Mouse (Mus musculus): ENCODE measurements around the gene Lta. TPM values are rescaled to one million over a fixed set of nuclear protein-coding genes. Genes with fewer than 3 reads are reported as not detected.

The Lta gene
- polyA plus RNA-seq, 1 experiment from 2014 or later, result 0.85 TPM

- ATAC-seq (replicated peaks; ENCODE audit: low FRiP score, low TSS enrichment, low read depth) (peak; percentile 40), DNase-seq (ENCODE audit: low spot score) (peak; percentile 74)
- Histone ChIP-seq H3K9ac (ENCODE audit: low read length) (no peak overlapping the region), H3K4me2 (ENCODE audit: low read length) (peak overlapping the region; percentile 62), H3K36me3 (ENCODE audit: control insufficient read depth, insufficient read depth, low read length) (no peaks in the 10 kb centered on the region), H3K4me3 (ENCODE audit: low read depth, low read length) (peak overlapping the region; percentile 41; the same call in 1 of the 2 replicates), H3K9me3 (ENCODE audit: control insufficient read depth, low read length) (no peaks in the 10 kb centered on the region), H3K27ac (ENCODE audit: low read depth) (peak overlapping the region; percentile 78), H3K4me1 (replicated peaks; ENCODE audit: control insufficient read depth, insufficient read depth, low read length) (peaks cover 5% of the 10 kb centered on the region), H3K27me3 (replicated peaks; ENCODE audit: control insufficient read depth, insufficient read depth, low read length) (no peaks in the 10 kb centered on the region)
- 0% methylated on average over 4 of the region's 4 CpGs for WGBS
Measured at GRCm38 (mm10) chr17:35186681-35187080, 18.5 kb downstream of the Lta start.

- ATAC-seq (replicated peaks; ENCODE audit: low FRiP score, low TSS enrichment, low read depth) (peak; percentile 49; the same call in 1 of the 2 replicates), DNase-seq (ENCODE audit: low spot score) (peak; percentile 84)
- peaks cover 5% of the 10 kb centered on the region for H3K4me1 ChIP-seq (replicated peaks; ENCODE audit: control insufficient read depth, insufficient read depth, low read length)
- WGBS, result 4% methylated on average over 18 of the region's 18 CpGs
- peak overlapping the region; percentile 53 for H3K9ac ChIP-seq (ENCODE audit: low read length)
- peak overlapping the region; percentile 41 for H3K4me3 ChIP-seq (ENCODE audit: low read depth, low read length)
- no peaks in the 10 kb centered on the region for H3K27me3 ChIP-seq (replicated peaks; ENCODE audit: control insufficient read depth, insufficient read depth, low read length)
- H3K9me3 ChIP-seq (ENCODE audit: control insufficient read depth, low read length), result no peaks in the 10 kb centered on the region
- no peaks in the 10 kb centered on the region for H3K36me3 ChIP-seq (ENCODE audit: control insufficient read depth, insufficient read depth, low read length)
- peak overlapping the region; percentile 78 for H3K27ac ChIP-seq (ENCODE audit: low read depth)
- H3K4me2 ChIP-seq (ENCODE audit: low read length), result peak overlapping the region; percentile 62
Measured at GRCm38 (mm10) chr17:35185639-35186611, 19.2 kb downstream of the Lta start.

DNA sequence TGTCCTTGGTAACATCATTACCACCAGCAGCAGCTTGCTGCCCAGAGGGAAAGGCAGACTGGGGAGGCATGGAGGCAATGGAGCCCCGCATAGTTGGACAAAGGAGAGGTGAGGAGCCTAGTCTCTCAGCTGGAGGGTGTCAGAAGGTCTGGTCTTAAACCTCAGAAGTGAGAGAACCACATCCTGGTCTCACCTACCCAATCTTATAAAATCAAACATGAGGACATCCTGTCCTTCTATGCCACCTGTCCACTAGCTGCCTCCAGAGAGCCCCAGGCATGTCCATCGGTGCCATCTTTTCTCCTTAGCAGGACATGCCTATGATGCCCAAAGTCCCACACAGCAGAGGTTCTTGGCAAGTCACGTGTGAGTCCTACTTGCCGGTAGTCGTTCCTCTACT is 25.1 kb downstream of the Lta start:
- ATAC-seq (replicated peaks; ENCODE audit: low FRiP score, low TSS enrichment, low read depth), result no peak

DNA sequence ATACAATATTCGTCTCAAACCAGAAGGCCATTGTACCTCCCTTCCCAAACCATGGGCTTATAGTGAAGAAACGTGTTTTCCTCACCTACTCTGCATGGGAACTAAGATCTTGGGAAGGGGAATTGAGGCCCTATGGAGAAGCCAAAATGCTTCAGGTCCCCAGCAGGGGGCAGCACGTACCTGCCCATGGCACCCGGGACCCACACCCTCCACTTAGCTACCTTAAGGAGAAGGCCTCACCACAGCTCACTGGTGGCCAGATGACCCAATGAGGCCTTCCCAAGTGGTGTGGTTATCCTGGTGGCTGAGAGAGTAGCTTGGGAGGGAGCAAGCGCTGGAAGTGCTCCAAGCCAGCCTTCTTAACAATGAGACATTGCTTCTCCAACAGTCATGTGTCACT is 26.6 kb downstream of the Lta start:
- Histone ChIP-seq H3K4me2 (ENCODE audit: low read length) (no peak overlapping the region), H3K9ac (ENCODE audit: low read length) (no peak overlapping the region), H3K27me3 (replicated peaks; ENCODE audit: control insufficient read depth, insufficient read depth, low read length) (no peaks in the 10 kb centered on the region), H3K27ac (ENCODE audit: low read depth) (no peak overlapping the region), H3K4me3 (ENCODE audit: low read depth, low read length) (no peak overlapping the region), H3K4me1 (replicated peaks; ENCODE audit: control insufficient read depth, insufficient read depth, low read length) (no peaks in the 10 kb centered on the region), H3K9me3 (ENCODE audit: control insufficient read depth, low read length) (no peaks in the 10 kb centered on the region), H3K36me3 (ENCODE audit: control insufficient read depth, insufficient read depth, low read length) (no peaks in the 10 kb centered on the region)
- 13% methylated on average over 5 of the region's 5 CpGs for WGBS
- ATAC-seq (replicated peaks; ENCODE audit: low FRiP score, low TSS enrichment, low read depth) (peak; percentile 75), DNase-seq (ENCODE audit: low spot score) (peak; percentile 88)

More for the DNA sequence above, 25.1 kb downstream of the Lta start:
- 92% methylated on average over 5 of the region's 5 CpGs for WGBS
- Histone ChIP-seq H3K36me3 (ENCODE audit: control insufficient read depth, insufficient read depth, low read length) (no peaks in the 10 kb centered on the region), H3K4me3 (ENCODE audit: low read depth, low read length) (no peak overlapping the region), H3K27me3 (replicated peaks; ENCODE audit: control insufficient read depth, insufficient read depth, low read length) (no peaks in the 10 kb centered on the region), H3K27ac (ENCODE audit: low read depth) (no peak overlapping the region), H3K9me3 (ENCODE audit: control insufficient read depth, low read length) (no peaks in the 10 kb centered on the region), H3K4me1 (replicated peaks; ENCODE audit: control insufficient read depth, insufficient read depth, low read length) (no peaks in the 10 kb centered on the region), H3K9ac (ENCODE audit: low read length) (no peak overlapping the region), H3K4me2 (ENCODE audit: low read length) (no peak overlapping the region)
- DNase-seq (ENCODE audit: low spot score), result no peak

- Histone ChIP-seq H3K4me3 (ENCODE audit: low read depth, low read length) (no peak within 1 kb of the TSS), H3K4me2 (ENCODE audit: low read length) (no peak within 1 kb of the TSS), H3K9me3 (ENCODE audit: control insufficient read depth, low read length) (no peaks in the 10 kb centered on the region), H3K27me3 (replicated peaks; ENCODE audit: control insufficient read depth, insufficient read depth, low read length) (no peaks in the 10 kb centered on the region), H3K36me3 (ENCODE audit: control insufficient read depth, insufficient read depth, low read length) (no peaks in the 10 kb centered on the region), H3K9ac (ENCODE audit: low read length) (no peak within 1 kb of the TSS), H3K27ac (ENCODE audit: low read depth) (no peak within 1 kb of the TSS), H3K4me1 (replicated peaks; ENCODE audit: control insufficient read depth, insufficient read depth, low read length) (no peaks in the 10 kb centered on the region)
- 57% methylated on average over 2 of the region's 2 CpGs for WGBS
- DNase-seq (ENCODE audit: low spot score) (no peak), ATAC-seq (replicated peaks; ENCODE audit: low FRiP score, low TSS enrichment, low read depth) (no peak)
Measured at GRCm38 (mm10) chr17:35175968-35176367, 29.2 kb downstream of the Lta start, which contains the start of gene Aif1. Aif1 (minus strand) TSS chr17:35176068.

- no peaks in the 10 kb centered on the region for H3K27me3 ChIP-seq (replicated peaks; ENCODE audit: control insufficient read depth, insufficient read depth, low read length)
- no peak overlapping the region for H3K9ac ChIP-seq (ENCODE audit: low read length)
- H3K4me1 ChIP-seq (replicated peaks; ENCODE audit: control insufficient read depth, insufficient read depth, low read length), result no peaks in the 10 kb centered on the region
- H3K4me3 ChIP-seq (ENCODE audit: low read depth, low read length), result no peak overlapping the region
- no peak overlapping the region for H3K27ac ChIP-seq (ENCODE audit: low read depth)
- H3K9me3 ChIP-seq (ENCODE audit: control insufficient read depth, low read length), result no peaks in the 10 kb centered on the region
- WGBS, result 89% methylated on average over 6 of the region's 6 CpGs
- H3K4me2 ChIP-seq (ENCODE audit: low read length), result no peak overlapping the region
- DNase-seq (ENCODE audit: low spot score) (no peak), ATAC-seq (replicated peaks; ENCODE audit: low FRiP score, low TSS enrichment, low read depth) (no peak)
- no peaks in the 10 kb centered on the region for H3K36me3 ChIP-seq (ENCODE audit: control insufficient read depth, insufficient read depth, low read length)
Measured at GRCm38 (mm10) chr17:35175382-35175781, 29.8 kb downstream of the Lta start.

DNA sequence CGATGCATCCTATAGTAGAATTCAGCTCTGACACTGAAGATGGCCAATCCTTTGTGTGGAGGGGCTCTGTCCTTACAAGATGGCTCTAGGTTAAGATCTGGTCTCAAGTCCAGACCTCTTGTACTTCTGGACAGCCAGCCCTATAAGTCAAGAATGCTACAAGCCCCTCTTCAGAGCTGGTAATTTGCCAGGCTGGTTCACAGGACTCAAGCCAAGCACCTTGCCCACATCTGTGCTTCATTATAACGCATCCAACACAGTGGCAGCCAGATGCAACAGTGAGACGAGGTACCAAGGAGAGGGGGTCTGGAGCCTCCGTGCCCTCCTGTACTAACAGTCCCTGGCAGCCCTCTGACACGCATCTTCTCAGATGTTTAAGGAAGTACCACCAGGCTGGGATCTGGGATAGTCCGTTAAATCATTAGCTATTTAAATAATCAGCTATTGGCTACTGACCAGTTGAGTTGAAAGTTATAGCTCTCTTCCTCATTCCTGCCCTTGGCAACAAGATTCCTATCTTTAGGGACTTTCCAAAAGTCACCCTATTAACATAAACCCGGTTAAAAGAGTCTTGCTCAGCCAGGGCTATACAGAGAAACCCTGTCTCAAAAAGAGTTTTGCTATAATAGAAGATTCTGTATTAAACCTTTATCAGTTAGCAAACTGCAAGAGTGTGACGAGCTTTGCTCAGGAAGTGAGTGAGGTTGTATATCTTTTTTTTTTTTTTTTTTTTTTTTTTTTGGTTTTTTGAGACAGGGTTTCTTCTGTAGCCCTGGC is 30.8 kb downstream of the Lta start:
- no peak overlapping the region for H3K27ac ChIP-seq (ENCODE audit: low read depth)
- no peaks in the 10 kb centered on the region for H3K4me1 ChIP-seq (replicated peaks; ENCODE audit: control insufficient read depth, insufficient read depth, low read length)
- ATAC-seq (replicated peaks; ENCODE audit: low FRiP score, low TSS enrichment, low read depth), result no peak
- no peak overlapping the region for H3K4me2 ChIP-seq (ENCODE audit: low read length)
- 62% methylated on average over 8 of the region's 8 CpGs for WGBS
- DNase-seq (ENCODE audit: low spot score), result no peak
- no peak overlapping the region for H3K4me3 ChIP-seq (ENCODE audit: low read depth, low read length)
- H3K9me3 ChIP-seq (ENCODE audit: control insufficient read depth, low read length), result no peaks in the 10 kb centered on the region
- no peak overlapping the region for H3K9ac ChIP-seq (ENCODE audit: low read length)
- no peaks in the 10 kb centered on the region for H3K27me3 ChIP-seq (replicated peaks; ENCODE audit: control insufficient read depth, insufficient read depth, low read length)
- H3K36me3 ChIP-seq (ENCODE audit: control insufficient read depth, insufficient read depth, low read length), result no peaks in the 10 kb centered on the region

DNA sequence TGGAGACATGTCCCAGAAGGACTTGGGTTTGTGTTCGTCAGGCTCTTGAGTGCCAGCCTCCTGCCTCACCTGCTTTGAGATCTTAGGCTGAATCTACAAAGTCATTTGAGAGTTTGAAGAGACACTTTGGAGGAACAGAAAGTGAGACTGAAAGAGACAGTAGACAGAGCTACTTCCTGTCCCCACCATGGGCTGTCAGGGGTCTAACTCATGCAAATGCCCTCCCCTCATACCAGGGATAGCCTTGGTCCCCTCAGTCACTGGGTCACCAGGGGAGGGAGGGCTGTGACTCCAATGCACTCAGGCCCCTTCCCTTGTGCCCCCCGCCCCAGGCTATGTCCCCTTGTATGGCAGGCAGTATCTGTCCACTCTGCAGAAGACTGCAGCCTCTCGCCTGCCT is 31.8 kb downstream of the Lta start:
- Histone ChIP-seq H3K9me3 (ENCODE audit: control insufficient read depth, low read length) (no peaks in the 10 kb centered on the region), H3K27me3 (replicated peaks; ENCODE audit: control insufficient read depth, insufficient read depth, low read length) (no peaks in the 10 kb centered on the region), H3K4me1 (replicated peaks; ENCODE audit: control insufficient read depth, insufficient read depth, low read length) (no peaks in the 10 kb centered on the region), H3K4me2 (ENCODE audit: low read length) (no peak overlapping the region), H3K9ac (ENCODE audit: low read length) (no peak overlapping the region), H3K36me3 (ENCODE audit: control insufficient read depth, insufficient read depth, low read length) (no peaks in the 10 kb centered on the region), H3K27ac (ENCODE audit: low read depth) (no peak overlapping the region), H3K4me3 (ENCODE audit: low read depth, low read length) (no peak overlapping the region)
- 61% methylated on average over 3 of the region's 3 CpGs for WGBS
- ATAC-seq (replicated peaks; ENCODE audit: low FRiP score, low TSS enrichment, low read depth) (no peak), DNase-seq (ENCODE audit: low spot score) (no peak)
